In the genomic region with DNA sequence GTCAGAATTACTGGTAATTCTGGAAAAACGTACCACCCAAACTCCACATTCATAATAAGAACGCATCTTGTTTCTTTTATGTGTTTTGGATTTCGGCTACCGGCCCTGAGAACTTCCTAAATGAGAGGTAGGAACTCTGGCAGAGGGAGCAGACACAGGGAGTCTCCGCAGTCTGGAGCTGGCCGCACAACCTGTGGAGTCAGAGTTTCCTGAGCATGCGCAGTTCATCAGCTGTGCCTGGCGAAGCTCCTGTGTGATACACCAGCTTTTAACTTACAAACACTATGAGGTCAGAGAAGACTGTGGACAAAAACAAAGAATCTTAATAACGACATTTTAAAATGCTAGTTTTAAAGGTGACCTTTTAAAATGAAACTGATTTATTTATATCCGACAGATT, we compare ENCODE assay signal across 11 mouse cellular contexts.
DNase-seq lines count a peak whose midpoint lies in the region; ATAC-seq lines count a peak whose summit lies in the region.
"Had no signal": no experiment of that assay in that cellular context is flagged by ENCODE, and none has a peak within 500 bp of the region (broad histone marks: within the 10 kb centered on the region; RNA-seq: fewer than 3 reads in every experiment).

No protein-coding gene starts in this region.

- H3K4me2 ChIP-seq in intestine, embryonic 14.5 days (ENCODE audit: low read length) = 0 out of 2 replicates have a peak overlapping the region, but pooled peaks have one; percentile 29
- no peak overlapping the region for H3K4me2 ChIP-seq in intestine, embryonic 16.5 days (ENCODE audit: low read depth, low read length)
- H3K4me2 ChIP-seq in embryonic facial prominence, embryonic 15.5 days (replicated peaks) = peak overlapping the region; percentile 43
- H3K4me2 ChIP-seq: hindbrain, embryonic 15.5 days had no signal

- DNase-seq in intestine, embryonic 14.5 days (ENCODE audit: low spot score) = no peak
- DNase-seq in kidney, postnatal 36 days = peak; percentile 19 to 43
- peak; percentile 73 for DNase-seq in skeletal muscle tissue, adult 2 months (ENCODE audit: low read depth, low spot score)
- no peak for DNase-seq in thymus, adult 18-20 months
- DNase-seq in urinary bladder, postnatal 36 days (ENCODE audit: low spot score in 2 of 2) = no peak
- no peak for DNase-seq in heart, postnatal 10 days
- DNase-seq: cerebellum, adult 8-10 months; left cerebral cortex, postnatal 4 days had no signal

- no peaks in the 10 kb centered on the region for H3K27me3 ChIP-seq in intestine, embryonic 14.5 days (replicated peaks; ENCODE audit: control insufficient read depth, insufficient read depth, low read length)
- no peaks in the 10 kb centered on the region for H3K27me3 ChIP-seq in intestine, embryonic 16.5 days (replicated peaks; ENCODE audit: control insufficient read depth, insufficient read depth, low read length)
- no peaks in the 10 kb centered on the region for H3K27me3 ChIP-seq in embryonic facial prominence, embryonic 15.5 days
- H3K27me3 ChIP-seq: hindbrain, embryonic 15.5 days had no signal

- 0 out of 2 replicates have a peak, but pooled peaks cover 5% of the 10 kb centered on the region for H3K4me1 ChIP-seq in intestine, embryonic 14.5 days (replicated peaks; ENCODE audit: control insufficient read depth, insufficient read depth, low read length)
- no peaks in the 10 kb centered on the region for H3K4me1 ChIP-seq in intestine, embryonic 16.5 days (ENCODE audit: control insufficient read depth, insufficient read depth, low read length)
- peaks cover 26% of the 10 kb centered on the region for H3K4me1 ChIP-seq in embryonic facial prominence, embryonic 15.5 days
- H3K4me1 ChIP-seq: hindbrain, embryonic 15.5 days had no signal

- no peak for ATAC-seq in intestine, embryonic 14.5 days (replicated peaks; ENCODE audit: low FRiP score, low TSS enrichment, low read depth)
- ATAC-seq in intestine, embryonic 16.5 days = no peak
- ATAC-seq in embryonic facial prominence, embryonic 15.5 days (ENCODE audit: insufficient number of reproducible peaks, low FRiP score, low TSS enrichment, low read depth) = no peak

- WGBS in intestine, embryonic 14.5 days = 68% methylated on average over 10 of the region's 10 CpGs
- WGBS in intestine, embryonic 16.5 days = 74% methylated on average over 10 of the region's 10 CpGs
- WGBS in embryonic facial prominence, embryonic 15.5 days = 54% methylated on average over 10 of the region's 10 CpGs

- intact Hi-C loops in heart, postnatal 10 days (cut with DNase I) = no loop called here

- H3K9me3 ChIP-seq in intestine, embryonic 14.5 days (ENCODE audit: control insufficient read depth, low read length) = no peaks in the 10 kb centered on the region
- no peaks in the 10 kb centered on the region for H3K9me3 ChIP-seq in intestine, embryonic 16.5 days (ENCODE audit: control insufficient read depth, low read length)
- H3K9me3 ChIP-seq in embryonic facial prominence, embryonic 15.5 days (replicated peaks) = no peaks in the 10 kb centered on the region
- H3K9me3 ChIP-seq: hindbrain, embryonic 15.5 days had no signal

- H3K36me3 ChIP-seq in intestine, embryonic 14.5 days (ENCODE audit: control insufficient read depth, insufficient read depth, low read length) = no peaks in the 10 kb centered on the region
- H3K36me3 ChIP-seq in intestine, embryonic 16.5 days (ENCODE audit: control insufficient read depth, insufficient read depth, low read length) = no peaks in the 10 kb centered on the region
- no peaks in the 10 kb centered on the region for H3K36me3 ChIP-seq in embryonic facial prominence, embryonic 15.5 days
- H3K36me3 ChIP-seq: hindbrain, embryonic 15.5 days had no signal

- no peak overlapping the region for H3K9ac ChIP-seq in intestine, embryonic 14.5 days (ENCODE audit: low read length)
- H3K9ac ChIP-seq in intestine, embryonic 16.5 days (ENCODE audit: low read depth, low read length) = no peak overlapping the region
- no peak overlapping the region for H3K9ac ChIP-seq in embryonic facial prominence, embryonic 15.5 days
- H3K9ac ChIP-seq: hindbrain, embryonic 15.5 days had no signal

- peak overlapping the region; percentile 71; the same call in 1 of the 2 replicates for H3K27ac ChIP-seq in intestine, embryonic 14.5 days (ENCODE audit: low read depth)
- no peak overlapping the region for H3K27ac ChIP-seq in intestine, embryonic 16.5 days (ENCODE audit: low read length)
- H3K27ac ChIP-seq in embryonic facial prominence, embryonic 15.5 days (replicated peaks) = peak overlapping the region; percentile 88
- H3K27ac ChIP-seq: hindbrain, embryonic 15.5 days had no signal

- no peak overlapping the region for H3K4me3 ChIP-seq in intestine, embryonic 14.5 days (ENCODE audit: low read depth, low read length)
- no peak overlapping the region for H3K4me3 ChIP-seq in intestine, embryonic 16.5 days (ENCODE audit: low read length)
- H3K4me3 ChIP-seq in embryonic facial prominence, embryonic 15.5 days (replicated peaks) = 0 out of 2 replicates have a peak overlapping the region, but pooled peaks have one; percentile 21
- H3K4me3 ChIP-seq: hindbrain, embryonic 15.5 days had no signal

Comparison
In these comparisons a context has a peak if more than half of its experiments do, and no peak if none do; other contexts are left out.
1. DNase-seq: peak in kidney, postnatal 36 days (2 of 2) and skeletal muscle tissue, adult 2 months (single experiment); none in intestine, embryonic 14.5 days (single experiment), thymus, adult 18-20 months (0 of 2), urinary bladder, postnatal 36 days (0 of 2) and heart, postnatal 10 days (0 of 2).